Mouse (Mus musculus) neural tube, embryonic 13.5 days (tissue): ENCODE measurements at regions not wholly inside any gene's neighbourhood (a gene's known extent, or its start where the extent isn't known, plus 50 kb on each side); places are given as distances from the start of the nearest gene placed in this dataset.
"Not testable (repeated sequence)": the region's sequence is repeated elsewhere in the genome, so short reads cannot be mapped to it uniquely, and the experiment has no call there.

Experiments
- ATAC-seq: fragments of 200-750 bp; cut with Nextera tagmentation; 2 replicates; pipeline ENCODE4 v1.8.0; 2017; ENCODE audit warnings: low read depth, mild to moderate bottlenecking, moderate TSS enrichment, moderate library complexity
- H3K27ac ChIP-seq: fragments of 300-500 bp; sonication (generic); replicated peaks from 2 replicates; pipeline ENCODE4 v1.5.1; 2015; ENCODE audit warnings: moderate library complexity, mild to moderate bottlenecking, inconsistent platforms
- H3K27me3 ChIP-seq: fragments of 300-500 bp; sonication (generic); 2 replicates; pipeline ENCODE4 v1.6.1; 2015; ENCODE audit warnings: mild to moderate bottlenecking, inconsistent platforms
- H3K36me3 ChIP-seq: fragments of 300-500 bp; sonication (generic); 2 replicates; pipeline ENCODE4 v1.6.1; 2015; ENCODE audit warnings: mild to moderate bottlenecking, inconsistent platforms
- H3K4me1 ChIP-seq: fragments of 300-500 bp; sonication (generic); replicated peaks from 2 replicates; pipeline ENCODE4 v1.6.1; 2015; ENCODE audit warnings: inconsistent platforms
- H3K4me2 ChIP-seq: fragments of 300-500 bp; sonication (generic); 2 replicates; pipeline ENCODE4 v1.6.1; 2015; ENCODE audit warnings: inconsistent platforms, mild to moderate bottlenecking, moderate library complexity
- H3K4me3 ChIP-seq: fragments of 300-500 bp; sonication (generic); 2 replicates; pipeline ENCODE4 v1.5.1; 2015; ENCODE audit warnings: mild to moderate bottlenecking, inconsistent platforms
- H3K9ac ChIP-seq: fragments of 300-500 bp; sonication (generic); 2 replicates; pipeline ENCODE4 v1.6.1; 2015; ENCODE audit warnings: moderate library complexity, mild to moderate bottlenecking, inconsistent platforms
- H3K9me3 ChIP-seq: fragments of 300-500 bp; sonication (generic); 2 replicates; pipeline ENCODE4 v1.6.1; 2016; ENCODE audit warnings: inconsistent platforms
- WGBS: fragments of 180-500 bp; shearing (Covaris S2); methylation state at CpG from one replicate; pipeline ENCODE4 v1.1.7; 2015; 5-methylcytosine and 5-hydroxymethylcytosine counted together

DNA sequence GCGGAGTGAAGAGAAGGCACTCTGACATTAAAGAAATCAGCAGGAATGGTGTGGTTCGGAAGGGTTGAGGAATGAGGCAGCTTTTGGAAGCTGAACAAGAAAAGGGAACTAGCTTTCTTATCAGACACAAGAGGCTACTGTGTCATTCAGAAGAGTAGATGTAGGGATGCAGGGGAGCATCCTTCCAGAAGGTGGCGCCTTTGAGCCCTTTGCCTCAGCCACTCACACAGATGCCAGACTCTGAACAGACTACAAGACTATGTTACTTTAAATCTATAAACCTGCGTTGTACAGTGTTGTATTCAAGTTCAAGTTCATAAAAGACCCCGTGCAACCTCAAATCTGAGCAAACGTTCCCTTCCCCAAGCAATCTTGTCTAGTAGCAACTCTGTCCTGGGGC, 128.9 kb downstream of the Kap start:
- H3K36me3 ChIP-seq, H3K27ac ChIP-seq, H3K4me1 ChIP-seq, H3K9me3 ChIP-seq, H3K4me3 ChIP-seq, H3K27me3 ChIP-seq, H3K9ac ChIP-seq, ATAC-seq, H3K4me2 ChIP-seq: not testable (repeated sequence)
- 67% methylated on average over 6 of the region's 6 CpGs for WGBS

DNA sequence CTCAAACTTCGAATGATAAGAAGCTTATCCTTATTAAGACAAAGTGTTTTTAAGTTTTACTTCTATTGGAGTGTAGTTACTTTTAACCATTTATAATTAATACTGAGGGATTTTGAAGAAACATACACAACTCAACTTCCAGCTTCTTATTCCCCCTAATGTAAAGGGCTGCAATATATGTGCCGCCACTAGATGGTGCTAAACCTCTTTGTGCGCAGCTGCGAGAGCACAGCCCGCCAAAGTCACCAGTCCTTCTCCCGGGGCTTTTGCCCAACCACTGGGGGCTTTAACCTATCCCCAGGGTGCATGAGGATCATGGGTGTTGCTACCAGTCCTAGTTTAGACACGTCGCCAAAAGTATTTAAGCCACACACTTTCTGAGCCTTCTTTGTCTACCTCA, 146.8 kb downstream of the Kap start:
- not testable (repeated sequence) for H3K4me3 ChIP-seq, H3K27ac ChIP-seq, H3K9me3 ChIP-seq, H3K4me1 ChIP-seq, H3K9ac ChIP-seq, H3K36me3 ChIP-seq, H3K27me3 ChIP-seq, ATAC-seq
- WGBS = 3% methylated on average over 8 of the region's 8 CpGs
- H3K4me2 ChIP-seq = peak overlapping the region; percentile 37

- Histone ChIP-seq H3K27ac (no peak overlapping the region), H3K4me3 (no peak overlapping the region), H3K4me2 (no peak overlapping the region), H3K36me3 (no peaks in the 10 kb centered on the region), H3K4me1 (no peaks in the 10 kb centered on the region), H3K27me3 (no peaks in the 10 kb centered on the region), H3K9me3 (no peaks in the 10 kb centered on the region), H3K9ac (no peak overlapping the region)
- 63% methylated on average over 2 of the region's 2 CpGs for WGBS
- no peak for ATAC-seq
These were observed 151.9 kb downstream of the Kap start for GRCm38 (mm10) chr6:133701625-133702024.
